Mouse (Mus musculus) embryo, embryonic 10 days (tissue): Measurements from ENCODE around the gene Pknox1.
"Not testable (repeated sequence)": the region's sequence is repeated elsewhere in the genome, so short reads cannot be mapped to it uniquely, and the experiment has no call there.

Source experiments
- DNase-seq: peaks from one replicate; pipeline ENCODE4 v3.0.0-alpha.2; 2015; ENCODE audit warnings: low spot score

Pknox1 gene

DNA sequence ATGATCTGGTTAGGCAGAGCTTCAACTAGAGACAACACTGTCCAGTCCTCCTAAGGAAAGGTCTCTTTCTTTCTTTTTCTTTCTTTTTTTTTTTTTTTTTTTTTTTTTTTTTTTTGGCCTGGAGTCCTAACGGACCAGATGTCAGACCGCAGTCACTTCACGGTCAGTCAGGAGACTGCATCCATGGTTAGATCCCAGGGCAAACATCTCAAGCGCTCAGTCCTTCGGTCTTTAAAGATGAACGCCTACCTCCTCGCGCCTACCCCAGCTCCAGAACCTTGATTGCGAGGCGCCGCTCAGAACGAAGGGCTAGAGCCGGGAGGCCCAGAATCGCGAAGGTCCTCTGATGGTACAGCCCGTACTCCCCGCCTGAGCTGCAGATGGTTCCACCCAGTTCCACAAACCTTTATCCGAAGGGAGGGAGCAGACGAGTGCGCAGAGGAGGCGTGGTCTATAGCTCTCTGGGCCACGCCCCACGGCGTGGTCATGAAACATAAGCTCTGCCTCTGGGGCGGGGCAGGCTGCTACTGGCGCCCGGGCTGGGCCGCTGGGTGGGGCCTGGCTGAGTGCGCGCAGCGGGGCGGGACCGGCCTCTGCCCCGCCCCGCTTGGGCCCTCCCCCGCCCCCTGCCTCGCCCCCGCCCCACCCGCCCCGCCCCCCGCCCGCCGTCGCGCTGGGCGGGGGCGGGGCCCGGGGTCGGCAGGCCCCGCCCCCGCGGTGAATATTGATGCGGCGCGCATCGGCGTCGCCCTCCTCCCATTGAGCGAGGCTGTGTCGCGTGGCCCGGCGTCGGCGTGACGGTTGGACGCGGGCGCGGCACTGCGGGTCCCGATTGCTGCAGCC, at the start of gene Pknox1:
Gene Pknox1 (plus strand): TSS at position 720 of the 843 bp plus-strand sequence.
- peak; percentile 100 for DNase-seq

DNA sequence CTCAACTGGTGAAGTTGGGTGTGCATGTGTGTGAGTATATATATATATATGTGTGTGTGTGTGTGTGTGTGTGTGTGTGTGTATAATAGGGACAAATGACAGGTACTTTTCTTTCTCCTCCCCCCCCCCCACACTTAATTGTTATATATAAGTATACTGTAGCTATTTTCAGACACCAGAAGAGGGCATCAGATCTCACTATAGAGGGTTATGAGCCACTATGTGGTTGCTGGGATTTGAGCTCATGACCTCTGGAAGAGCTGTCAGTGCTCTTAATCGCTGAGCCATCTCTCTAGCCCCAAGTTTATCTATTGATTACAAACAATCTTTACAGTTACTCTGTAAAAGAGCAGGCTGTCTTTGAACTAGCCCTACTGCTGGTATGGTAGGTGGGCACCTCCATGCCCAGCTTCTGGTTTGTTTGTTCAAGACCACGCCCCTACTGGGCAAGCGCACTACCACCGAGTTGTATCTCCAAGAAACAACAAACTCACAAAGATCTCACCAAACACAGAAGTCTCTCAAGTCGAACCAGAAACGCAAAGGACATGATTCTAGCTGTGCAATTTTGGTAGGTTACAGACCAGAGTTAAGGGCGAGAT, 45.1 kb upstream of the Pknox1 start:
- no peak for DNase-seq

DNA sequence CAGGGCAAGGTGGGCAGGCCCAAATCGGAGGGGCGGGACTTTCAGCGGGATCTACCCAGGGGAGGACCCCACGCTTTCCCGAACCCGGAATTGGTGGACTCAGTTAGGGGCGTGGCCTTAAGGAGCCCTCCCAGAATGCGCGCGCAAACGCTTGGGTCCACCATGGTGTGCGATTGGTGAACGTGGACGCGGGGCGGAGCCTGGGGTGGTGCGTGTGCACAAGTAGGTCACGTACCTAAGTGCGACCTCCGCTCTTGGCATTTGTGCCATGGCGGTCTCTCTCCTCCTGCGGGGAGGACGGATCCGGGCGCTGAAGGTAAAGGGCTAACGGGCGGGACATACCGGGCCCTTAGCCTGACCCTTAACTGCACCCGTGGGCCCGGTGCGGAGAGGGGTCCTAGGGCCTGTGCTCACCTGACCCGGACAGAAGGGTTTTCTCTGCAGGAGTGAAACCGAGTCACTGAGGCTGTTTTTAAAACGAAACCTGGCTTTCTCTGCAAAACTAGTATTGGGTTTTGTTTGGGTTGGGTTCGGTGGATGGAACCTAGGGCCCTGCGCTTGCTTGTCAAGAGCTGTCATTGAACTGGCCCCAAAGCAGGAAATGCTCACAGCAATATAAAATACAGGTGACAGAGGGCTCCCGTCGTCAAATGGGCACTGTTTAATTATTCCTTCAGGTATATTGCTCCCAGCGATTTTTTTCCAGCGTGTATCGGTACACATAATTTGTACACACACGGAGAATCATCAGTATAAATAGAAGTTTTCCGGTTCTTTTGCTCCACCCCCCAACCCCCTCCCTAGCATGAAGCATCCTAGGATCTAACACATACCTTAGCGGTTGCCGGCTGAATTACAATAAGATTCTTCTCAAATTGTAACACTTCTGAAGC, 44.3 kb upstream of the Pknox1 start, which contains the start of the genes Wdr4 and Ndufv3:
Gene Wdr4 (minus strand): TSS at position 35 of the 893 bp plus-strand sequence.
Gene Ndufv3 (plus strand): TSS at position 170 of the 893 bp plus-strand sequence.
- DNase-seq = peak; percentile 100

DNA sequence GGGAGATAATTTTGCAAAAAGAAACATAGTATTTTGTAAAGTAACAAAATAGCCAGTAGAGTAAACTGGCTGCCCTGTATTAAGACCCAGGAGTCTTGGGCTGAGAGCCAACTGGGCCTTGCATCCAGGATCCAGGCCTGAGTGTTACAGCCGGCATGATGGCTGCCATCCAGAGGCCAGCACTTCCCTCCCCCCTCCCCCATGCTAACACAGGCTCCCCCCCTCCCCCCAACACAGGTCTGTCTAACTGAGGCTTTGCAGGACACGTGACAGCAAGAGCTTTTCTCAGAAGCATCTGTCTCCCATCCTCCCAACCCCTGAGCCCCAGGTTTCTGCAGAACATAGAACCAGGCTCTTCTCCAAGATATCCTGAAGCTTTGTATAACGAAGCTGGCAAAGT, 43.6 kb upstream of the Pknox1 start:
- peak; percentile 12 for DNase-seq

- DNase-seq = no peak
These were observed 42.6 kb upstream of the Pknox1 start for GRCm38 (mm10) chr17:31521948-31522347.

DNA sequence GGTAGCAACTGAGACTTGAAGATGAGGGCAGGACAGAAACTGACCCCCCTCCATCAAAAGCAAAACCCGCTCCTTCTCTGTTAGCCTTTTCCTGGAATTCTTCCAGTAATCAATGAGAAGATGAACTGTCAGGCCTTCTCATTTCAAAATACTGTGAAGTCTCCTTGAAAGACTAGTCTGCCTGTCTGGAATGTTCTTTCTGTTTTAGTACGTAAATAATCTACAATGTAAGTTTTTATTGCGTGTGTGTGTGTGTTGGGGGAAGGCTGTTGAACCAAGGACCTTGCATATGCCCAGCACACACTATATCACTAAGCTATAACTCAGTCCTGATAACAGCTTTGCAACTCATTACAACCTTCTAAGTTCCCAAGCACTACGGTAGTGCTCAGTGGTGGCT, 39.4 kb upstream of the Pknox1 start:
- DNase-seq = no peak

GRCm38 (mm10) chr17:31525816-31526215, 38.7 kb upstream of the Pknox1 start:
- no peak for DNase-seq

DNA sequence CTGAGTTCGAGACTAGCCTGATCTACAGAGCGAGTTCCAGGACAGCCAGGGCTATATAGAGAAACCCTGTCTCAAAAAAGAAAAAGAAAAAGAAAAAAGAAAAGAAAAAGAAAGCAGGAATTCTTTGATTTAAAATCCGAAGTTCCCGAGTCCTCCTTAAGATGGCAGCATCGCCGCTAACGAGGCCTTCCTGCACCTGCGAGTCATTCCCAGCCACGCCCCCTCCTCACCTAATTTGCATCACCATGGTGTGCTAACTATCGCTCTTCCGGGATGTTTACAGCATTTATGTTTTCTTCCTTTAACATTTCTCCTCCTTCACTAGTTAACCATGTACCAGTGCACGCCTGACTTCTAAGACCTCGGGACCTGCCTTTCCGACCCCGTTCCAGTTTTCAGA, 35.2 kb upstream of the Pknox1 start:
- DNase-seq = peak; percentile 75

GRCm38 (mm10) chr17:31531441-31532158, 32.9 kb upstream of the Pknox1 start:
- no peak for DNase-seq

GRCm38 (mm10) chr17:31532331-31532730, 32.2 kb upstream of the Pknox1 start:
- not testable (repeated sequence) for DNase-seq

- DNase-seq = no peak
These were observed 29.2 kb upstream of the Pknox1 start for GRCm38 (mm10) chr17:31535358-31535757.

- peak; percentile 43 for DNase-seq
These were observed 28.5 kb upstream of the Pknox1 start for GRCm38 (mm10) chr17:31535871-31536629.

DNA sequence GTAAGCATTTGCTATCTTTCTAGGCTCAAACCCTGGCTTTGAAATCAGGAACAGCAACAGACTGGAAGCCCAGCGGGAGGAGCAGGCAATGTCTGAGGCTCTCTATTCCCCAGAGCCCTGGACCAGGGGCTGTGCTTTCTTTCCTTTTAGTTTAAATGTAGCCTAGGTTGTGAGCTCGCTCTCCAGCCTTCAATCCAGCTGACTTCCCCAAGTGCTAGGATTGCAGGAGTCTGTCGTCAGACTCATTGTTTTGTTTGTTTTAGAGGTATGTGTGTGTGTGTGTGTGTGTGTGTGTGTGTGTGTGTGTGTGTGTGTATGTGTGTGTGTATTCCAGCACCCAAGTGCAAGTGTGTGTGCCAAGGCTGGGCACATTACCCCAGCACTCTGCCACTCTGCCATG, 24.4 kb upstream of the Pknox1 start:
- no peak for DNase-seq

- DNase-seq = no peak
These were observed 23.6 kb upstream of the Pknox1 start for GRCm38 (mm10) chr17:31540809-31541459.

DNA sequence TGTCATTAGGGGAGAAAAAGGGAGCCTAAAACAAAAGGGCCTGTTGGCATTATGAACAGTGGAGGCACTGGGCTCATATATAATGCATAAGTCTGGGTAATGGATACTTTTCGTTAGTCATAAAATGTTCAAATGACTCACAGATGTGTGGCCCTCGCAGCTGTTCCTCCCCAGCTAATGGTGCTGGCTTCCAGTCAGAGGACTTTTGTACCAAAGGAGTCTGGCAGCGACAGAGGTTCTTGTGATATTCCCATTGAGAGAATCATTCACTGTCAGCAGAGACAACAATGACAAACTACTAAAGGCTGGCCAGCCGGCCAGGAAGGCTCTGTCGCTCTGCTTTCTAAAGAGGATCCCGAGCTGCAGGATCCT, 23.1 kb upstream of the Pknox1 start:
- DNase-seq = peak; percentile 19

DNA sequence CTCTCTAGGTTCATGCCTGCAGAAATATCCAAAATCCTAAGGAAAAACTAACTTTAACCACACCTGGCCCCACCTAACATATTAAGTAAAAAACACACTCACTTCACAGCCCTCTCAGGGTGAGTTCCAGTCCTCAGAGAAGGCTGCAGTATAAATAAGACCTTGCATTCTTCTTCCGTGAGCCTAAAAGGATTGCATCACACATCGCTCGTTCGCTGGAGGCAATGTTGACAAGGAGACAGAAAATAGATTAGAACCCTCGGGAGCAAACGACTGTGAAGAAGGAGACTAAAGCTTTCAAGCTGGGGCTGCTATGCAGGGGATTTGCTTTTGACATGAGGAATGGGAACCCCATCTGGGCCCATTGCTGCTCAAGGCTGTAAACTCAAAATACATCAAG, 21.0 kb upstream of the Pknox1 start:
- no peak for DNase-seq

GRCm38 (mm10) chr17:31546444-31547196, 17.9 kb upstream of the Pknox1 start:
- no peak for DNase-seq

GRCm38 (mm10) chr17:31547974-31548373, 16.6 kb upstream of the Pknox1 start:
- DNase-seq = no peak

- DNase-seq = peak; percentile 36
These were observed 15.1 kb upstream of the Pknox1 start for GRCm38 (mm10) chr17:31549389-31549788.

- not testable (repeated sequence) for DNase-seq
These were observed 11.9 kb upstream of the Pknox1 start for GRCm38 (mm10) chr17:31552601-31553000.
